Mouse (Mus musculus) midbrain, embryonic 16.5 days (tissue): ENCODE data around the gene Ippk. TPM values are rescaled to one million over a fixed set of nuclear protein-coding genes. Genes with fewer than 3 reads are reported as not detected.

Experiments used
- ATAC-seq: fragments of 200-750 bp; cut with Nextera tagmentation; 2 replicates; pipeline ENCODE4 v1.8.0; 2017; ENCODE audit warnings: moderate TSS enrichment
- H3K27ac ChIP-seq: fragments of 300-500 bp; sonication (generic); 2 replicates; pipeline ENCODE4 v1.5.1; 2014; ENCODE audit warnings: mild to moderate bottlenecking, low read length, mixed read lengths
- H3K27me3 ChIP-seq: fragments of 300-500 bp; sonication (generic); 2 replicates; pipeline ENCODE4 v1.6.1; 2014; ENCODE audit warnings: low read depth, low read length, mixed read lengths; ENCODE audit not compliant: control insufficient read depth, insufficient read depth
- H3K36me3 ChIP-seq: fragments of 300-500 bp; sonication (generic); 2 replicates; pipeline ENCODE4 v1.6.1; 2014; ENCODE audit warnings: mild to moderate bottlenecking, low read length, moderate library complexity, mixed read lengths; ENCODE audit not compliant: control insufficient read depth, insufficient read depth
- H3K4me1 ChIP-seq: fragments of 300-500 bp; sonication (generic); 2 replicates; pipeline ENCODE4 v1.6.1; 2014; ENCODE audit warnings: mild to moderate bottlenecking, low read length, mixed read lengths; ENCODE audit not compliant: control insufficient read depth, insufficient read depth
- H3K4me2 ChIP-seq: fragments of 300-500 bp; sonication (generic); 2 replicates; pipeline ENCODE4 v1.6.1; 2014; ENCODE audit warnings: mild to moderate bottlenecking, low read length, mixed read lengths
- H3K4me3 ChIP-seq: fragments of 300-500 bp; sonication (generic); 2 replicates; pipeline ENCODE4 v1.5.1; 2014; ENCODE audit warnings: low read depth, mild to moderate bottlenecking, low read length, moderate library complexity, mixed read lengths
- H3K9ac ChIP-seq: fragments of 300-500 bp; sonication (generic); 2 replicates; pipeline ENCODE4 v1.6.1; 2014; ENCODE audit warnings: low read depth, low read length, mixed read lengths
- H3K9me3 ChIP-seq: fragments of 300-500 bp; sonication (generic); replicated peaks from 2 replicates; pipeline ENCODE4 v1.6.1; 2014; ENCODE audit warnings: mild to moderate bottlenecking, low read length, mixed read lengths; ENCODE audit not compliant: control insufficient read depth, poor library complexity, severe bottlenecking
- WGBS: fragments of 180-500 bp; shearing (Covaris S2); extraction: QIAGEN DNeasy Blood & Tissue Kit; methylation state at CpG from one replicate; pipeline ENCODE4 v1.1.7; 2014; 5-methylcytosine and 5-hydroxymethylcytosine counted together
- polyA plus RNA-seq: library from polyadenylated mRNA; unstranded; fragments of >200 nt; fragmentation: Nextera tagmentation; extraction: Ambion mirVana; gene quantifications from 2 replicates; pipeline ENCODE4 v1.2.1, GENCODE M21; 2015

The Ippk gene
- polyA plus RNA-seq, 1 experiment from 2014 or later: 14.1 TPM

- H3K4me2 ChIP-seq: no peak overlapping the region
- ATAC-seq: no peak
- WGBS: 85% methylated on average over 5 of the region's 5 CpGs
Observed at GRCm38 (mm10) chr13:49485388-49485787, 64.3 kb downstream of the Ippk start.

GRCm38 (mm10) chr13:49492376-49493368 is 71.6 kb downstream of the Ippk start, which contains the start of gene Tes3-ps:
Gene Tes3-ps (plus strand): TSS chr13:49493318.
- Histone ChIP-seq H3K27ac (no peak within 1 kb of the TSS), H3K4me1 (no peaks in the 10 kb centered on the region), H3K9me3 (no peaks in the 10 kb centered on the region), H3K36me3 (no peaks in the 10 kb centered on the region), H3K27me3 (no peaks in the 10 kb centered on the region), H3K9ac (no peak within 1 kb of the TSS), H3K4me3 (no peak within 1 kb of the TSS), H3K4me2 (no peak within 1 kb of the TSS)
- no peak for ATAC-seq
- WGBS: 79% methylated on average over 6 of the region's 6 CpGs

More at GRCm38 (mm10) chr13:49485388-49485787, 64.3 kb downstream of the Ippk start:
- Histone ChIP-seq H3K9me3 (no peaks in the 10 kb centered on the region), H3K27ac (no peak overlapping the region), H3K36me3 (no peaks in the 10 kb centered on the region), H3K4me3 (no peak overlapping the region), H3K9ac (no peak overlapping the region), H3K27me3 (no peaks in the 10 kb centered on the region), H3K4me1 (no peaks in the 10 kb centered on the region)

- Histone ChIP-seq H3K4me3 (no peak within 1 kb of the TSS), H3K27me3 (no peaks in the 10 kb centered on the region), H3K27ac (no peak within 1 kb of the TSS), H3K4me2 (no peak within 1 kb of the TSS), H3K4me1 (no peaks in the 10 kb centered on the region), H3K9ac (no peak within 1 kb of the TSS), H3K9me3 (no peaks in the 10 kb centered on the region), H3K36me3 (no peaks in the 10 kb centered on the region)
- 23% methylated on average over 4 of the region's 4 CpGs for WGBS
- no peak for ATAC-seq
Observed at GRCm38 (mm10) chr13:49504510-49504909, 83.5 kb downstream of the Ippk start, which contains the start of gene Ecm2. Gene Ecm2 (plus strand): TSS chr13:49504810.

- H3K36me3 ChIP-seq: no peaks in the 10 kb centered on the region
- H3K27ac ChIP-seq: no peak overlapping the region
- no peak overlapping the region for H3K9ac ChIP-seq
- H3K27me3 ChIP-seq: no peaks in the 10 kb centered on the region
- H3K4me2 ChIP-seq: no peak overlapping the region
- no peaks in the 10 kb centered on the region for H3K9me3 ChIP-seq
- WGBS: 86% methylated on average over 4 of the region's 4 CpGs
- no peak for ATAC-seq
- H3K4me3 ChIP-seq: no peak overlapping the region
- no peaks in the 10 kb centered on the region for H3K4me1 ChIP-seq
Observed at GRCm38 (mm10) chr13:49505776-49506175, 84.7 kb downstream of the Ippk start.

GRCm38 (mm10) chr13:49507176-49507575 is 86.1 kb downstream of the Ippk start:
- no peaks in the 10 kb centered on the region for H3K9me3 ChIP-seq
- no peak overlapping the region for H3K27ac ChIP-seq
- no peaks in the 10 kb centered on the region for H3K36me3 ChIP-seq
- H3K4me1 ChIP-seq: no peaks in the 10 kb centered on the region
- no peaks in the 10 kb centered on the region for H3K27me3 ChIP-seq
- WGBS: 85% methylated on average over 3 of the region's 3 CpGs
- H3K4me2 ChIP-seq: no peak overlapping the region
- no peak overlapping the region for H3K9ac ChIP-seq
- H3K4me3 ChIP-seq: no peak overlapping the region
- ATAC-seq: no peak

Other genes with a start within 250 kb of the Ippk start
- 19.3 and 22.3 TPM in 2 replicates for gene Ninj1, start 233.8 kb upstream of the Ippk start, polyA plus RNA-seq
- 26.5 and 27.6 TPM in 2 replicates for gene Card19, start 205.2 kb upstream of the Ippk start, polyA plus RNA-seq
- 0.38 and 0.68 TPM in 2 replicates for gene Susd3, start 172.5 kb upstream of the Ippk start, polyA plus RNA-seq
- 2.7 and 3.2 TPM in 2 replicates for gene Fgd3, start 100.9 kb upstream of the Ippk start, polyA plus RNA-seq
- 26.2 and 28.3 TPM in 2 replicates for gene Bicd2, start 79.7 kb upstream of the Ippk start, polyA plus RNA-seq
- gene Tes3-ps, start 72.1 kb downstream of the Ippk start, polyA plus RNA-seq: 0.53 and 0.55 TPM in 2 replicates
- gene Ecm2, start 83.6 kb downstream of the Ippk start, polyA plus RNA-seq: 1.8 and 1.9 TPM in 2 replicates
- gene Aspn, start 123.2 kb downstream of the Ippk start, polyA plus RNA-seq: 1.0 and 1.1 TPM in 2 replicates
- 0.72 and 0.91 TPM in 2 replicates for gene Omd, start 161.2 kb downstream of the Ippk start, polyA plus RNA-seq
- 10.7 and 11.4 TPM in 2 replicates for gene Ogn, start 186.8 kb downstream of the Ippk start, polyA plus RNA-seq
- 6.1 and 6.6 TPM in 2 replicates for gene Cenpp, start 231.5 kb downstream of the Ippk start, polyA plus RNA-seq
- gene Nol8, start 231.8 kb downstream of the Ippk start, polyA plus RNA-seq: 13.4 and 18.7 TPM in 2 replicates